Mouse (Mus musculus): ENCODE data around the gene Prkn.

Gene Prkn

GRCm38 (mm10) chr17:11303116-11303515 is 462.9 kb downstream of the Prkn start:
- peak; percentile 29 for DNase-seq

DNA sequence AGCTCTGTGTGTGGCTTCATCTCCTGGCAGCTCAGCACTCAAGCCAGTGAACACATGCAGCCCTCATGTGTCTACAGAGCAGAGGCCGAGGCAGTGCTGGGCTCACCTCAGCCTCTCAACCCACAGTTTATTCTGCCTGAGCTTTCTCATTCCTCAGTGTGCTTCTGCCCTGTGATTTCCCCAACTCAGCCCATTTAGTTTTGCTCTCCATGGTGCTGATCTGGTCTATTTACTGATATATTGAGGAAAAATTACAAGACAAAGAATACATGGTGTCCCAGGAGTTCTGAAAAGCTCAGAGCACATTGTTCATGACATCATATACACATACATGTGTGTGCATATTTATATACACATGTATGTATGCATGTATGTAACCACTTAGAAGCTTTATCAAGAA is 469.7 kb downstream of the Prkn start:
- DNase-seq: no peak

DNA sequence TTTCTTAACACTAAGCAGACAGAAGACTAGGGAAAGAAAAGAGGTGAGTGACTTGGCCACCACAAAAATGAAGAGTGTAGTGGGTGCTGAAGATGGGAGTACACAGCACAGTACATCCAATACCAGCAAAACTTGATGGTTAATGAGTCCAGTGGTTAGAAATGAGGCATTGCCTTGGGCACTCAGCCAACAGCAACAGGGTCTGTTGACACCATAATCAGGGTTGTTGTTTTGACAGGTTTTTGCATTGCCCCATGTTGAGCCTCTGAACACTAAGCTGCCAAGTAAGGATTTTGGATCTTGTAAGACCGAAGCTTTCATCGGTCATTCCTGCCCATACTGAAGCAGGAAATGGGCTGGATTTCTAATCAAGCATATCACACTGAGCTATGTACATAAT is 474.0 kb downstream of the Prkn start:
- DNase-seq: no peak

- no peak for DNase-seq
These were observed 475.5 kb downstream of the Prkn start for GRCm38 (mm10) chr17:11315675-11316074.

- DNase-seq: no peak
These were observed 478.8 kb downstream of the Prkn start for GRCm38 (mm10) chr17:11318946-11319345.

DNA sequence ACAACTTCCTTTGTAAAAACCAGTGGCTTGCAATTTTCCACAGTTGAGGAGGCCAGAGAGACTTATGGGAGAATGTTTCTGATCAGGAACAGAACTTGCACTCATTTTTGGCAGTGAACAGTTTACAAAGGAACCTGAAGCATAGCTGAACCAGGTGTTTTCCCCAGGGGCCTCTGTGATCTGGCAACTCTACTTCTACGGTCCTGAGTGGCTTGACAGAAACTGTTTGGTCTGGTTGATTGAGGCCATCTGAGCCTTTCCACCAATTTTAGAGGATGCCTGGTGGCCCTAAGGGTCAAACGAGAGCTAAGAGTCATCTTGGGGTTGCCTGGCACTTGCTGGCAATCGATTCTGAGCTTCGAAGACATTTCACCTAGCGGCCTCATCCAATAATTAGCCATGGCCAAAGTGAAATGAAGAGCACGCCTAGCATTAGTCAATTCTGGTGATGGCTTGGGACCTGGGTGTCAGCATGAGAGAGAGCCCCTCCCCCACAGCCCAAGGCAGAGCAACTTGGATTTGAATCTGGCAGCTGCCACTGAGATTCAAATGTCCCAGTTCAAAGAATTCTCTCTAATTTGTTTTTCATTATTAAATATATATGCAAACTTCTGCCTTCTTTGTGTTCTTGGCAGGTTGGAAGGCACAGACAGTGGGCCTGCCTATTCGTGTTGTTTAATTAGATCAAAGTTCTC is 479.6 kb downstream of the Prkn start:
- DNase-seq: no peak

DNA sequence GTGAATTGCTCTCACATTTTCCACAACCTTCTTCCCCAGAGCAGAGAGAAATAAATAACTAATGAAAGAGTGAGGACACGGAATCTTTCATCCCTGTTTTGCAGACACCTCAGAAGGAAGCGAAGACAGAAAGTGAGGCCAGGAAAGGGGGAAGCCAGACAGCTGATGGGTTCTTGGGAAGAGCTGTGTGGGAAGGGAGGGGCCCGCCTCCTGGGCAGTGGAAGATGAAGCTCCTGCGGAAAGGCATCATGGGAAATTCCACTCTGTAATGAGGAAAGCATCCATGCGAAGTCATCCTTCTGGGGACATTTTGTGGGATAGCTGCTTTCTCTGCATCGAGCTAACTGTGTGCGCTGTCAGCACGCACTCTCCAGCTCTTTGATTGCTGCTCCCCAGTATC is 491.9 kb downstream of the Prkn start:
- no peak for DNase-seq

- DNase-seq: no peak
These were observed 493.6 kb downstream of the Prkn start for GRCm38 (mm10) chr17:11333741-11334140.

- no peak for DNase-seq
These were observed 496.0 kb downstream of the Prkn start for GRCm38 (mm10) chr17:11336156-11336555.

GRCm38 (mm10) chr17:11340368-11340767 is 500.2 kb downstream of the Prkn start:
- DNase-seq: no peak

GRCm38 (mm10) chr17:11346310-11346709 is 506.1 kb downstream of the Prkn start:
- DNase-seq: no peak

- no peak for DNase-seq
These were observed 512.8 kb downstream of the Prkn start for GRCm38 (mm10) chr17:11352778-11353552.

DNA sequence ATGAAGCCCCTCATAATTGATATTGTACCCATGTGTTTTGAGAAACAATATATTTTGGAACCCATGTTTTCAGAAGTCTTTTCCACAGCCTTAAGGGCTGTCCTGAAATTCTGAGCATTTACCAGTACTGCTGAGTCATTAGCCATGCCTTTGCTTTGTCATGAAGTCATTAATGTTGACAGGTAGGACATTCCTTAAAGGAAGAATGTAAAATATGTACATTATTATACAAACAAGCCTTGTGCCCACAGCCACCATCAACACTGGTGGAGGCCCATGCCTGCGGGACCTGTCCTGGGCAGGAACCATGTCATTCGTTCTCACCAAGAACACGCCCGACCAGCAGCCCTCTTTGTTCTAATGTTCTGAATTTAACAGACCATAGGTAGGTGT is 513.4 kb downstream of the Prkn start:
- no peak for DNase-seq

DNA sequence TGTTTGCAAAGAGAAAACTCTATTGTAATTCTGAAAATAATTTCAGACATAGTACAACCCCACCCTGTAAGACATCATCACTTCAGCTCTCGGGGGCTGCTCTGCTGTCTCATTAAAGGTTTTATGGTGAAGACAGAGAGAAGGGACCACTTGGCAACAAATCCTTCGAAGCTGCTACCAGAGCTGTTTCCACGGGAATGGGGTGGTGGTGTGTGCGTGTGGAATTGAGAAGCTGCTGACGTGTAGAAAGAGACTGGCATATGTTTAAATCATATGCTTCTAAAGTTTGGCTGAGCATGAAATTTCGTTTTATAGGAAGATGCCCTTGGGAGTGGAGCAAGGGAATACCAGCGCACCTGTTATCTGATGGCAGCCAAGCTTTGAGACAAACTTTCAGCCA is 514.2 kb downstream of the Prkn start:
- peak; percentile 21 for DNase-seq

- DNase-seq: no peak
These were observed 535.3 kb downstream of the Prkn start for GRCm38 (mm10) chr17:11375461-11375860.

DNA sequence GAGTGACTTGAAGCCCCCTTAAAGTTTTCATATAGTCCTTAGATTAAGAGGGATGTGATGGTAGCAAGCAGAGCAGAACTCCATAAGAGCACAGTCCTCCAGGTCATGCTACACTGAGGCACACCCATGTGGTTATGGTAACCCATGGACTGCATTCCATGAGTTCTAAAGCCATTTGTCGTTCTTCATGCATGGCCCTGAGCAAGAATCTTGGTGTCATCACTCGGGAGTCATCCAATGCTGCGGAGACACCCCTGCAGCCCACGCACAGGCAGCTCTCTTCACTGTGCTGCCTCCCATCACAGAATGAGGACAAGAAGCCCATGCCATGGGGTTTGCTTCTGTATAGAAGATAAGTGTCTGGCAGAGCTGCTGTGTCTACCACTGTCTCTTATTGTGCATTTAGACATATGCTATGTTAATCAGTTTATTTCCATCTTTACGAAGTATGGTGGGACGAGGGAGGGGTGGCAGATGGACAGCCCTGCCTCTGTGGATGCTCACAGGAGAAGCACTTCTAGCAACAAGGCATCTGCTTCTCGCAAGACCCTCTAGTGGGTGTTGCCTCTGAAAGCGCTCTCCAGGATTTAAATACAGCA is 543.3 kb downstream of the Prkn start:
- peak; percentile 22 for DNase-seq

GRCm38 (mm10) chr17:11385246-11385645 is 545.1 kb downstream of the Prkn start:
- peak; percentile 42 for DNase-seq

- no peak for DNase-seq
These were observed 552.6 kb downstream of the Prkn start for GRCm38 (mm10) chr17:11392622-11393294.

- DNase-seq: no peak
These were observed 554.4 kb downstream of the Prkn start for GRCm38 (mm10) chr17:11394607-11395006.

DNA sequence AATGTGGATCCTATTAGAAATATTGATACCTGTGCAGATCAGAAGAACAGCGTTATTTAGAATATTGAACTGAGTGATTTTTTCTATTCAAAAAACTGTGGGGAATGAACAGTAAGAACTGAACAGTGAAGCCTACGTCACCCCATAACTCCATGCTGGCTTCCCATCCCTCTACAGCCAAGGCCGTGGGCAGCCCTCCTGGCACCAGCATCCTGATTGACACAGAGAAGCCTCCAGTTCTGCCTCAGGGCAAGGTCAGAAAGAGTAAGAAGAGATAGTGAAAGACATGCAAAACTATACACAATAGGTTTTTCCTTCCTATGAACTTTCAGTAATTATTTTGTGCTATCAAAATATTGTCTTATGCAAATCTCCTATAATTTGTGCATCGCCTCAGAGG is 557.5 kb downstream of the Prkn start:
- DNase-seq: no peak

DNA sequence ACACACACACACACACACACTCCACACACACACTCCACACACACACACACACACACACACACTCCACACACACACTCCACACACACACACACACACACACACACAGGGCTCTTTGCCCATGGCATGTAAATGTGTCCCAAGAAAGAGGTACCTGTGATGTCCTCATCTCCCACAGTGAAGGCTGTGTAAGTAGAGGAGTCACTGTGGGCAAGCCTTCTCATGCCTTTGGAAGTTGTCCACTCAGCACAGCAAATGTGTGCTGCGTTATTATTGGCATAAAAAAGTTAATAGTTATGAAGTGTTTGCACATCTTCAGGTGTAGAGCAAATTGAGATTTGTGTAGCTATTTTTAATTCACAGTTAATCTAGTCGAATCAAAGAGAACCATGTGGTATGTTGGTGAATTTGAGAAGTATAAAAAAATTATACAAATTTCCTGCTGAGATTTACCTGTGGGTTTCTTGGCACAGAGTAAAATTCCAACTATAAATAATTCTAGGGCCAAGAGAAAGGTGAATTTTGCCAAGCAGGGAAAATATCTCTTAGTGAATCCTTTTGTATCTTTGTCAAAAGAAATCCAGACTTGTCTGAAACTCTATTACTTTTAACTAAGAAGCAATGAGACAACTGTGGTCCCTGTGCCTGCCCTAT is 562.2 kb downstream of the Prkn start:
- no peak for DNase-seq

DNA sequence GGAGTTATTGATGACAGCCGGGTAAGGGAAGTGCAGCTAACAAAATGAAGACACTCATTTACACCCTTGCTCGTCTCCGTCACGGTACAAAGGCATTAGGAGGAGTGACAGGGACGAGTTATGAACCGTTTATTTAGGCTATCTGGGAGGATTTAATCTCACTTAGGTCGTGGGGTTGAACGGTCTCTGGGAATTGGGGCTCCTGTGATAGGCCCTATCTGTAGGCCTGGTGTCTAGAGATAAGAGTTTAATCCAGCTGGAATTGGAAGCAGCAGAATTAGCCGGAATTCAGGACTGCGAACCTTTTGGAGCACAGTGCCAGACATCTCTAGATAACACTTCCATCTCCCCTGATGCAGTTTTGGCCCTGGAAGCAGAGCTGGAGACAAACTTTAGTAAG is 571.2 kb downstream of the Prkn start:
- no peak for DNase-seq

GRCm38 (mm10) chr17:11413688-11414087 is 573.5 kb downstream of the Prkn start:
- no peak for DNase-seq
